Mouse (Mus musculus) embryo, embryonic 10 days (tissue): ENCODE measurements around the gene Dhrs11.
"Not testable (repeated sequence)": the region's sequence is repeated elsewhere in the genome, so short reads cannot be mapped to it uniquely, and the experiment has no call there.

ENCODE experiments used
- DNase-seq: peaks from one replicate; pipeline ENCODE4 v3.0.0-alpha.2; 2015; ENCODE audit warnings: low spot score

Dhrs11 gene

DNA sequence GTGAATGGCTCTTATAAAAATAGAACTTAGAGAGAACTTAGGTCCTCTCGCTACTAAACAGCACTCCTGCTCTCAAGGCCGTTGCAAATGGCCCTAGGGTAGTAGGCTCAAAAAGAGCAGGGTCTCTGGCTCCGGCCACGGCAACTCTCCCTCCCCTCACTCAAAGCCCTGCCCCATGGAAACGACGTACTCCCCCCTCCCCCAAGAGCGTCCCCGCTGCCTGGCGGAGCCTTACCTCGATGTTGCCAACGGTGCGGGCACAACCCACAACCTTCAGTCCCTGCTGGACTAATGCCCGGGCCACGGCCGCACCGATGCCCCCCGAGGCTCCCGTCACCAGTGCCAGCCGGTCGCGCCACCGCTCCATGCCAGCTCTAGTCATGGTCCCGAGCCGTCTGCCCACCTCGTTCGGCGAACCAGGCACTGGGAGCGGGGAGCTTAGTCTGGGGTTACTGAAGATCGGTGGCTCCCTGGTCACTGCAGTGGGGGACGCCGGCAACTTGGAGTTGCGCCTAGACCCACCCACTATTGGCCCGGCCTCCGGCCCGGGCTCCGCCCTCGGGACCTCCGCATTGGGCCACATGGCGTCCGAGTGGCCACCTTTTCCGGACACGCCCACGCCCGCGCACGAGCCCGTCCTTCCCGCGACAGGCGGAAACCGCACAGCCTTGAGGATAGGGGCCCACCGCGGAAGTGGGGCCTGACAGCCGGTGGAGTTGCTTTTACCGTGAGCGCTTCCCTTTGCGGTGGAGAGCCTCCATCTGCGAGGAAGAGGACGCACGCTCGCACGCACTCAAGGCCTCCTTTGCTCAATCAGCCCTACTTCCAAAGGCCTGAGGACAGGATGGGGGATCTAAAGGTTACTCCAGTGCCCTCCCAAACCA lies at the start of gene Dhrs11:
Gene Dhrs11, minus strand, starts transcription at position 479 of the 884 bp plus-strand sequence.
- DNase-seq = peak; percentile 91

DNA sequence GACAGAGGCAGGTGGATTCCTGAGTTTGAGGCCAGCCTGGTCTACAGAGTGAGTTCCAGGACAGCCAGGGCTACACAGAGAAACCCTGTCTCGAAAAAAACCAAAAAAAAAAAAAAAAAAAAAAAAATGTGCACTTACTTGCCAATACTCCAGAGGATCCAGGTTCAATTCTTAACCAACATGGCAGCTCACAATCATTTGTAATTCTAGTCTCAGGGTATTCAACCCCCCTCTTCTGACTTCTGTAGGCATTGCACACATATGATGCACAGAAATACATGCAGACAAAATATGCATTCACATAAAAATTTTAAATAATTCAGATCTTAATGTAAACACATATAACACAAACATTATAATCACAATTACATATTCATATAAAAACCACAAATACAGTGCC lies 47.2 kb upstream of the Dhrs11 start:
- not testable (repeated sequence) for DNase-seq

DNA sequence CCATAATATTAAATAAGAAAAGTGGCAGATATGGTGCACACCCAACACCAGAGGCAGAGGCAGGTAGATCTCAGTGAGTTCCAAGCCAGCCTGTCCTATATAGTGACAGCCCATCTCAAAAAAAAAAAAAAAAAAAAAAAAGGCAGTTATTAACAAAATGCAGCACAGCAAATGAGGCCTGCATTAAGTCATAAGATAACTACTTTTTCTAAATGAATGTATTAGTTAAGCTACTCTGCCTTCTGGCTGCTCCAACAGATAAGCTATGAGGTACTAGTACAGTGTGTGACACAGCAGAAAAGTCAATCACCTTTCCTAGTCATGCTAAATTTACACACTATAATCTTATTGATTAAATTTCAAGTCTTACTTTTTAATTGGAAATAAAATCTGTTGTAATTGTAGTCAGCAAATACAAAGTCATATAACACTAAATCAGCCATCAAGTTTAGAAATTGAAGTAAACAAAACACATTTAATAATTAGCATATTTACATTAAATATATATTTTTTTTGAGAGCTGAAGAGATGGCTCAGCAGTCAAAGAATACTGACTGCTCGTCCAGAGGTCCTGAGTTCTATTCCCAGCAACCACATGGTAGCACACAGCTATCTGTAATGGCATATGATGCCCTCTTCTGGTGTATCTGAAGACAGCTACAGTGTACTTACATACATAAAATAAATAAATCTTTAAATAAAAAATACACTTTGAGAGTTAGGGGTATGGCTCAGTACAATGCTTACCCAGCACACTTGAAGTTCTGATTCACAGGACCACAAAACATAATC lies 44.4 kb upstream of the Dhrs11 start:
- DNase-seq = no peak

DNA sequence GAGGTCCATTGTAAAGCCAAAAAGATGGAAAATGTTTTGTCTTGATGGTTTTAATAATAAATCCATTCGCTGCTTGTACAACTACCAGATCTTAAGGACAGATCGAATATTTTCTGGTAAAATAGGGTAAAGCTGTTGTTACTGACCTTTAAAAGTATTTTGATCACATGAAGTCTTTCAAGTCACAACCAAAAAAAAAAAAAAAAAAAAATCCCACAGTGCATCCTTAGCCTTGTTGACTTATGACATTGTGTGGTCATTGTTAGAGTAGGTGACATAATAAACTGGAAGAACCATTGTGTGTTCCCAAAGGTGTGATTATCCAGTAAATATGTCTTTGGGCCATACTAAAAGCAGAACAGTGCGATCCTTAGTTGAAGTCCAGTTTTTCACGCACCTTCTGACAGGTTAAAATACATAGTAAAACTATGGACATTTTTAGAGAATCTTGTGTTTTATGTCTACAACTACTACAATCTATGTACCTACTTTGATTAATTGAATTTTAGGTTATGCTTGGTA lies 42.8 kb upstream of the Dhrs11 start:
- no peak for DNase-seq

DNA sequence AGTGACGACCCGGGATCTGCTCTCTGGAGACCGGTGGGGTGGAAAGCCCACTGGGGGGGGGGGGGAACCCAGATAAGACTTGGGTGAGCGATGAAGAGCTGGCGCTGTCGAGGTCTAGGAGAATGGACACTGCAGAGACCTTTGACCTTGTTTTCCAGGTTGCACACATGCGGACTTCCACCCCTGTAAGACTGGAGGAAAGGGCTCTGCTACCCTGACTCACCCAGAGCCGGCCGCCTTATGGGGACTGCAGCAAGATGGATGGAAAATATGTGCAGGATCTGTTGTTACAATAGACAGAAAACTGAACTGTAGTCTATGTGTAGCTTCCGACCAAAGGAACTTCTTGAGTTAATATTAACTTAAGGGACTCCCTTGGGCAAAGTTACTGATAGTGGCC lies 42.3 kb upstream of the Dhrs11 start:
- DNase-seq = peak; percentile 70

DNA sequence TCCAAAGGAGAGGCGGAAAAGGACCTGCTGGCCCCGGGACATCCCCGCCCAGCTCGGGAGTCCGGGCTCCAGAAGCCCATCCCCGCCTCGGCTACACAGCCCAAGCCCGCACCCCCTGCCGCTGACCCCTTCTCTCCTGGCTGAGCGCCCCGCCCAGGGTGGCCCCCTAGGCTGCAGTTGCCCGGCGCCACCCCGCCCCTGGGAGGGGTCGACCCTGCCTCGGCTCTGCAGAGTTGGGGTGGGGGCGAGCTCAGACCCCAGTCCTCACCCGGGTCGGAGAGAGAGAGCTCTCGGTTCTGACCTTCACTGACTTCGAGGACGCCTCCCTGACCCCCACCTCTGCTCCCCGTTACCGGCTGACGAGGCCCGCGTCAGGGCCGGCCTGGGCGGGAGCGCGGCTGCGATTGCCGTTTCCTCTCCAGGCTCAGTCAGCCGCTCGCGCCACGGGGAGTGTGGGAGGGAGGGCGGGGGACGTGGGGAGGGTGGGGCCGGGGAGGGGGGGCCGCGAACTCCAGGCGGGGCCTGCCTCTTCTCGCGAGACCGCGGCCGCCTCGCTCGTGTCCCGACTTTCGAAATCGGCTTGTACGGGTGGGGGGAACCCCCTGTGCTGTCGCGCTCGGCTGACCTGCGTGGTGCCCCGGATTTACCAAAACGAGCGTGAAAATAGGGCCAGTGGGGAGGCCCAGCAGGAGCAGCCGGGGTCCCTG lies 41.7 kb upstream of the Dhrs11 start, which contains the start of gene Ggnbp2:
Gene Ggnbp2, minus strand, starts transcription at position 481 of the 707 bp plus-strand sequence.
- DNase-seq = peak; percentile 87

DNA sequence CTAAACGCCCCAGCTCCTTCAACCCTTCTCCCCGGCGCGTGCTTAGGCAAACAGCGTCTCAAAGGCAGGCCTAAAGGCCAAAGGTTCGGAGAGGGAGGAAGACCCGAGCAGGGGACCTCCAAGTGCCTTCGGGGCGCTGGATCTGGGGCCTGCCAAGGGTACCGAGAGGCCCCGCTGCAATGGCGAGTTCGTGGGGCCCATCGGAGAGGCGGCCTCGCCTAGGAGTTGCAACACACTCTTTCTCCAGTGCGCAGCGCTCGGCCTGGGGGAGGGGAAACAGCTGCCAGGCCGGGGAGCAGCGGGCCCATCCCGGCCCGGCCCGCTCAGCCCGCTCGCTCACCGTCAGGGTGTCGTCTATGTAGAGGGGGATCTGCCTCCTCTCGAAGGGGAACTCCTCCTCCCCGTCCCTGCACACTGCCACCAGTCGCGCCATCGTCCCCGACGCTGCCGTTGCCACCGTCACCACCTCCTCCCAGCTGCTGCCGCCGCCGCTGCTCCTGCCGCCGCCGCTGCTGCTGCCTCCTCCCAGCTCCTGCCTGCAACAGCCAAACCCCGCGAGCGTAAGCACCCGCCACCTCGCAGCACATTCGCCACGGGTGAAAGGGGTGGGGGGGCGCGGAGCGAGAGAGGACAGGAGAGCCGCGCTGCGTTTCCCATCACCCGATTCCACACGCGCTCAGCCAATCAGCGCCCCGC lies 40.9 kb upstream of the Dhrs11 start:
- DNase-seq = peak; percentile 95

DNA sequence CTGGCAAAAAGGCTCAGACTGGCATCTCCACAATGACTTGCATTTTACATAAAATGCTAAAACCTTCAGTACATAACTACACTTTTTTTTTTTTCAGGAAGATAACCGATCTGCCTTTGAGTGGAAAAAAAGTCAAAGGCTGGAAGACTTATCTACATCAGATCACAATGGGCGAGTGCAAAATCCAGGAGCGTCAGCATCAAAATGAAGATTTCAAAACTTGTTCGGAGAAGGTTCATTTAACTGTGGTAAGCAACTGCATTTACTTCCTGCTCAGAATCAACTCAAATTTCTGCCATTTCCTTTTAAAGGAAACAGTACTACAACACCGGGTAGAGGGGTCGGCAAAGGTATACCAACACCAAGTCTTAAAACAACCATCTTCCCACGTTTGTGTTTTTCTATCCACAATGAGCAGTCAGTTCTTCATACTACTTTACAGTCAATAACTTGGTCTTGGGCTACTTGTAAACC lies 40.0 kb upstream of the Dhrs11 start:
- no peak for DNase-seq

DNA sequence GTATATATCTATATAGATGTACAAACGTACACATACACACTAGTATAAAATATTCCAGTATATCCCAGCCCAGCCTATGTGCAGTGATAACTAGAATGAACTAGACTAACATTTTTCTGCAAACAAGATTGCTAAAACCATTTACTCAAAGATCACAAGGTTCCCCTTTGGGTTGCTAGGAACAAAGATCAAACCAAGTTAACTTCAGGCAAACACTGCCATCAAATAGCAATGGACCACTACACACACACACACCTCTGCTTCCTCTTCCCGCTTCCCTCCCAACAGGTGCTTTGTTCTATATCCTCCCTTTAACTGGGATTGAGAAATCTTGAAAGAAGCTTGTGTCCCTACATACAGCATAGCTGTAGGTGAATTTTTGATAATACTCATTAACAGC lies 38.8 kb upstream of the Dhrs11 start:
- no peak for DNase-seq

DNA sequence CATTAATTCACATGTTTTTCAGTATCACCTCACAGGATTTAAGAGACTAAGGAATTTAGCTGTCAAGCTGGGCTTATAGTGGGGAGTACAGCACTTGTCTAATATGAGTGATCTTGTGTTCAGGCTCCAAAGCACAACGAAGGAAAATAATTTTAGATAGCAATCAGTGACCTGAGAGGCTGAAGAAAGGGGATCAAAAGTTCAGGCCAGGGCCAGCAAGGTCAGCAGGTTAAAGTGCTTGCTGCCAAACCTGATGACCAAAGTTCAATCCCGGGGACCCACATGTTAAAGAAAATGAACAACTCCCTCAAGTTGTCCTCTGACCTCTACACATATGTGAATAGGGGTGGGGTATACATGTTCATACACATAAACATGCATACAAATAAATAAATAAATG lies 36.5 kb upstream of the Dhrs11 start:
- DNase-seq = no peak

DNA sequence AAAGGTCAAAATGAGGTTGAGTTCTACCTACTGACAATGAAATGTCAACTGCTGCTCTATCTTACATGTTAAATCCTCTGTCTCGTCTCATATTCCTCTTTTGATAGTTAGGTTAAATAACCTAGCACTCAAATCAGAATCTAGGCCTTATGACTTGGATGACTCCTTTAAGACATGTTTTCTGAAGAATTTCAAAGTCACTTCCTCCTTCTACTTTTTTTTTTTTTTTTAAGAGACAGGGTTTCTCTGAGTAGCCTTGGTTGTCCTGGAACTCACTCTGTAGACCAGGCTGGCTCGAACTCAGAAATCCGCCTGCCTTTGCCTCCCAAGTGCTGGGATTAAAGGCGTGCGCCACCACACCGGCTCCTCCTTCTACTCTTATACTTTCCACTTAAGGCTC lies 26.5 kb upstream of the Dhrs11 start:
- DNase-seq = no peak

DNA sequence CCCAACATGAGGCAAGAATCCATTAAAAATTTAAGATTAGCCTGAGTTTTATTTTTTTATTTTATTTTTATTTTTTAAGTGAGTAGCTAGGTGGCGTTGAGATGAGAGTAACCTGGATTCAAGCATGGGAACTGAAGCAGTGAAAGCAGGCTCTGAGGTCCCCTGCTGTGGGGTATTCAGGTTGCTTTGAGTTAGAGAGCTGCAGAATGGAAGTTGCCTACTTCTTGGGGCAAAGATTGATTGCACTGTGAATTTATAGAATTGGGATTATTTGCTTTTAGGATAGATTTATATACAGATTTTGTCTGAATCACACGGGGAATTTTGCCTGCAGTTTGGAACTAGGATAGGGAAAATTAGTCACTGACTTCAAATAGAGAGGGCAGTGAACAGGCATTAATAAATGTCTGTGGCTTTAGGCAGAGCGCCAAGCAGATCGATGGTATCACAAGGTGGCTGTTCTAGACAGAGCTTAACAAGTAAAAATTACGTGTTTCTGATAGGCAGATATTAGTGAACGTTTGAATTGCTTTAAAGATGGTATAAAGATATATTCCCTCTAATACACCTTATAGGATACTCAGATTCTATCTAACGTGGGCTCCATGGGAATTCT lies 18.8 kb upstream of the Dhrs11 start:
- DNase-seq = no peak

DNA sequence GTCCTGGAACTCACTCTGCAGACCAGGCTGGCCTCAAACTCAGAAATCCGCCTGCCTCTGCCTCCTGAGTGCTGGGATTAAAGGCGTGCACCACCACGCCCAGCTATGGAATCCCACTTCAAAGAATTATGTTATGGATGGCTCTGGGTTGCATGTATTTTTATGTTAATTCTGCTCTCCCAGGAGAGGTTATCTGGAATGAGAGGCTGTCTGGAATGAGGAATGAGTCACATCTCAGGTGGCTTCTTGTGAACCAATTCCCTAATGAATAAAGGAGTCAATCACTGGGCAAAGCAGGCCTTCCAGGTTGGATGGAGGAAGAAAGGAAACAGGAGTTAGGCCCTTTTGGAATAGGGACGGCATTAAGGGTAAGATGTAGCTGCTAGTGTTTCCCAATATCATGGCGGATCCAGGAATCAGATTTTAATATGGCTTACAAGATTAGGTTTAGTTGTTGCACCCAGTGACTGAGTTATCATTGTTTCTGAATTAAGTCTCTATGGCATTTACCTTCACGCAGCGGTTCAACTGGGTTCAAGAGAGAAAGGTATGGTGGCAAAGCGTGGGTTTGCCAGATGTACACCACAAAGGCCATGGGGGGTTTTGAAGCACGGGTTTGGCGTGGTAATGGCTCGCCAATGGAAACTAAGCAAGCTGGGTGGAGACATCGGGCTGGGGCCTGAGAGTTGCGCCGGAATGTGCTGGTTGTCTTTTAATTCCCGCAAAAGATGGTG lies 18.1 kb upstream of the Dhrs11 start:
- no peak for DNase-seq

DNA sequence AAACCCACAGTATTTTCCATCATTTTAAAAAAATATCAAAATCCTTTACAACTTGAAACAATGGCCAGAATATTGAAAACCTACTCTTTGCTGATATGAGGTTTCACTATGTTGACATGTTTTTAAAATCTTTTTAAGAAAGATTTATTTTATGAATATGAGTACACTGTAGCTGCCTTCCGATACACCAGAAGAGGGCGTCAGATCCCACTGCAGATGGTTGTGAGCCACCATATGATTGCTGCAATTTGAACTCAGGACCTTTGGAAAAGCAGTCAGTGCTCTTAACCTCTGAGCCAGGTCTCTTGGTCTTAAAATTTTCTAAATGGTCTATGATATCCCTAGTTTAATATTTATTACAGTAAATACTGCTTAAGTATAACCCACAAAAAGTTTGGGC lies 10.5 kb upstream of the Dhrs11 start:
- no peak for DNase-seq

DNA sequence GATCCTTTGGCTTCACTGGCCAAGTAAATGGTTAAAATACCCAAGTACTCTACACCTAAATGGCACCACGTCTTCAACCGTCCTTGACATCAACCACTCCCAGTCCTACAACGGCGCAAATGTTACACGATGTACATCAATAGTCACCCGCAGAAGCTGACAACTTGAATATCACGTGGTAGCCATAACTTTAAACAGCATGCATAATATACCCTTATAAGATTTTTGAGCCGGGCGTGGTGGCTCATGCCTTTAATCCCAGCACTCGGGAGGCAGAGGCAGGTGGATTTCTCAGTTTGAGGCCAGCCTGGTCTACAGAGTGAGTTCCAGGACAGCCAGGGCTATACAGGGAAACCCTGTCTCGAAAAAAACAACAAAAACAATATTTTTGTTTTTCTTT lies 701 bp upstream of the Dhrs11 start:
- not testable (repeated sequence) for DNase-seq

DNA sequence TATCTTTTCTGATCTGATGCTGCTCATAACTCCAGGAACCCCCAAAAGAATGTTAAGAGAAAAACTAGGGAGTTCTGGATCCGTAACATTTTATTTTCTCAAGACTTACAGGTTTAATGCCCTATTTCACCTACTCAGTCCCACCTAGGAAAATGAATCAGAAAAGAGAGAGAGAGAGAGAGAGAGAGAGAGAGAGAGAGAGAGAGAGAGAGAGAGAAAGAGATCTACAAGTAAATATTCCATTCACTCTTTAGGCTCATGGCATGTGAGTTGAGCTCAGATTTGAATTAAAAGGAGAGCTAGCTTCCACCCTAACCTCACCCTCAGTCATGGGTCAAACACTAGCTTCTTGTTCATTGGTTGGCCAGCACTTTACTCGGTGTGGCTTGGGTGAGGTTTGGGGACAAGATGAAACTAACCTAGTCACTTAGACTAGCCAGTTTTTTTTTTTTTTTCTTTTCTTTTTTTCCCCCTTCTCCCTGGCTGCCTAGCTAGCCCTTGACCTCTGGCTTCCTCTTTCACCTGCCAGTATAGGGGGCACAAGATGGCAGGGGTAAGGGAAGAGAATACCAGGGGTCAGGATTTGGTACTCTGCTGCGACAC lies 792 bp downstream of the Dhrs11 start:
- no peak for DNase-seq

DNA sequence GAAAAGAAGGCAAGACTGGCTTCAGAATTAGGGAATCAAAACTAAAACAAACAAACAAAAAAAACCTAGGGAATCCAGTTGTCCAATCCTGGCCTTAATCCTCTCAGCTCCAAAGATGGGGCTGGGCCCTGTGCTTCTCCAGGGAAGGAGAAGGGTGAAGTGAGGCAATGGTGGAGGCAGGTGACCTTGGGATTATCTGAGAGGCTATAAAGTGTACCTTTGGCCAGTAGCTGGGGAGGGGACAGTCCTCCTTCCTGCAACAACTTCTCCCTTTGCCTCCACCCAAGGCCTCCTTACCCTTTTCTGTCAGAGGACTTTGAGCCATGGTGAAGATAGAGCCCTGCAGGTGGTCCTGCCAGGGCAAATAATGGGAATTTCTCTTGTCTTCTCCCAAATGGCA lies 1.3 kb downstream of the Dhrs11 start:
- no peak for DNase-seq

DNA sequence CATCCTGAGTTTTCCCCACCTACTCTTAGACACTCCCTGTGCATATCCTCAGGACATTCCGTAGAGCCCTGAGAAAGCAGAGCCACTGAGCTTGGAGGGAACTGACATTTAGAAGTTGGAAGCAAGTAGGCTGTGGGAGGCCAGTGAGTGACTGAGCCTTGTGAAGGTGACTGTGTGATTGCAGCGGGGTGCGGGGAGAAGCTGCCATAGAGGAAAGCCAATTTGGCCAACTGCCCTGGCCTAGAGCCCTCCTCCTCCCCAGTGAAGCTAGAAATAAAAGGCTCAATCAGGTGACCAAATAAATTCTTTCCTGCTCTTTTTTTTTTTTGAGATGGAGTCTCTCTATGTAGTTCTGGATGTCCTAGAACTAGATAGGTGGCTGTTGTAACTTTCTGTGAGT lies 2.6 kb downstream of the Dhrs11 start:
- DNase-seq = no peak

DNA sequence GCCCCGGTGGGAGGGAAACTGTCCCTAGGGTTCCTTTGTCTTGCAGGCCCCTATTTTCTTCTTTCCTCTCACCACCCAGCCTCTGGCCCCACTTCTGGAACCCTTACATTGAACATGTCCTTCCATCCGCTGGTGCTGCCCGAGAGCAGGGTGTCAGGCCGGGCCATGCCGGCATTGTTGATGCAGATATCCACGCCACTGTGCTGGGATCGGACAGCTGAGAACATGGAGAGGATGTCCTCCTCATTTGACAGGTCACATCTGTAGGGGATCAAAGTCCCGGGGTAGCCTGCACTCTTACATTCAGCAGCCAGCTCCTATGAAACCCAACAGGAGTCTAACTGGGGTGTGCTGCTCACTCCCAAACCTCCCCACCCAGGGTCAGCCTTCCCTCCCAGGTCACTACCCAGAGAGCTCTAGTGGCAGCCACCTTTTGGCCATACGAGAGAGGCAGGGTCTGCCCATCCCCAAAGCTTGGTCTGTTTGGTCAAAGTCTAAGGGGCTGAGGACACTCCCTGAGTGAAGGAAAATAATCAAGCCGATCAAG lies 3.5 kb downstream of the Dhrs11 start:
- DNase-seq = no peak

DNA sequence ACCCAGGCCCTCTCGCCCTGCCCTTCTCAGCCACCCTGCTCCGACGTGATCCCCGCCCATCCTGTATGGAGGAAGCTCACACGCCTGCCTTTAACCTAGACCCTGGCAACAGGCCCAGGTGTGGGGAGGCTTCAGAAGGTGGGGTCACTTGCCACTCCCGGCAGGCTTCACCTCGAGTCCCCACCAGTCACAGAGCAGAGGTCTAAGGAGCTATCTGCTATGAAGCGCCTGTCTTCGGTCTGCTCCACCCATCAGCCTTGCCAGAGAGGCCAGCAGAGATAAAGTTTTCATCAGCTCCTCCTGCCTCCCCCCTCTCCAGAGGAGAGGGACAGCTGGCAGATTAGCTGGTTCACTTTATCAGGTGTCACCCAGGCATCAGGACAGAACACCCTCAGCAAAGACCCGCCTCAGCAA lies 5.3 kb downstream of the Dhrs11 start:
- DNase-seq = no peak
